Mouse (Mus musculus) CD4-positive, CD25-positive, alpha-beta regulatory T cell, adult 4 months (primary cell): ENCODE measurements around the gene Iqcf6. TPM values are rescaled to one million over a fixed set of nuclear protein-coding genes. Genes with fewer than 3 reads are reported as not detected.
A peak's percentile ranks its signal among the peaks of the same experiment; 100 is the strongest.

Experiments used
- ATAC-seq: one replicate; pipeline ENCODE4 v1.8.0; 2017
- polyA plus RNA-seq, 2 experiments: library from polyadenylated mRNA; unstranded; fragments of 100-300 nt; shearing (Covaris generic); gene quantifications; one replicate each; pipeline ENCODE4 v1.2.1; 2017

Iqcf6 gene
- polyA plus RNA-seq, 2 experiments from 2014 or later = not detected

DNA sequence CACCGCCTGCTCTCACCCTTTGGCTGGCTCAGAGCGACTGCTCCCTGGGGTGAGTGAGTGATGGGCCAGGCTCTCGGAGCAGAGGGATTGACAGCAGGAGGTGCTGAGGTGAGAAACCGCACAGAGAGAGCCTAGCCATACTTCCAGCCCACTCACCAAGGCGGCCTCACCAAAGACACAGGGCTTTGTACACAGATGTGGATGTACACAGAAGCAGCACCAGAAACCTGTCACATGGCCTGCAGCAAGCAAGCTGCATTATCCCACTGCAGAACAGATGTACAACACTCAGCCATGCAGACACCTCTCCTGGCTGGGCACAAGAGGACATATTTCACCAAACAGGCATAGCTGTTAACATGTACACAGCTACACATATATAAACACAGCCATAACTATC is 31.2 kb downstream of the Iqcf6 start:
- ATAC-seq = no peak

DNA sequence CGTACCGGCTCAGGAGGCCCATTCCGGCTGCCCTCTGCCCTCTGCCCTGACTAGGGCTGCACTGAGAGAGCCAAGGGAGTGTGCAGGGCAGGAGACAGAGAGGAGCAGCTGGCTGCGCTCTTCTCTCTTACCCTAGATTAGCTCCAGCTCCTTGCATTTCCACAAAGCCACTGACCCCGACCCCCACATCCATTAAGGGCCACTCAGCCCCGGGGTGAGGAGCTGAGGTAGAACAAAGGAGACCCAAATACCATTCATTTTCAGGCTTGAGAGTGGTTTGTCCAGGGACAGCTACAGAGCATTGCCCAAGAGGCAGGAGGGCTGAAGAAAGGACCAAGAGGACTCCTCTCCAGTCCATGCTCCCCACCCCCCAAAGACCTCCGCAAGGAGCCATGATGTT is 33.1 kb downstream of the Iqcf6 start:
- ATAC-seq = no peak

DNA sequence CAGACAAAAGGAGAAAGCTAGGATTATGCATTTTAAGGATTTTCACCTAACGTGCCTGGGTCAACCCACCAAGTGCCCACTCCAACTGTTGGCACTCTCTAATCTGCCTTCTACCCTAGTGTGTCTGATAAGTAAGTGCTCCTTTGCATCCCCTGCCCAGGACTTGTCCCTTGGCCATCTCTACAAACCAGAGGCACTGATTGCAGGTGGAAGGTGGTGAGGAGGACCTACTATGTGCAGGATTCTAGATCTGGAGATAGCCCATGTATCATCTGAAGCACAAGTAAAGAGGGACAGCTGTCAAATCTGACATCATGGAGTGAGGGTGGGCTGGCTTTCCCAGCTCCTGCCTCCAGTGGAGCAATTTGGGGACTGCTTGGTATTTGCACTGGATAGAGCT is 33.6 kb downstream of the Iqcf6 start:
- no peak for ATAC-seq

DNA sequence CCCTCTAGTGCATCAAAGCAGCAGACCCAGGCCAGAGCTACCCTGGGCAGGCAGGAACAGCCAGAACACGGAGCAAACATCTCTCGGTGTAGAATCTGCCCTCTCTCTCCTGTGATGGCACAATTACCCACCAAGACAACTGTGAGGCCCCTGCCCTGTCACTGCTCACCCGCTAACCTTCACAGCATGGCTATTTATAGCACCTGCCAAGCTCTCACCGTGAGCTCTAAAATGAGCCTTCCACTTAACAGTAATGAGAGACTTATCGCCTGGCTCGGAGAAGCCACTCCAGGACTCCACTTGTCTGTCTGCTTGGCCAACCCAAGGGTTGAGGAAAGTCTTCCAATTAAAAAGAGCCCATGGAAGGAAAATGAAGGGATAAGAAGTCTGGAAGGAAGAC is 36.8 kb downstream of the Iqcf6 start:
- ATAC-seq = no peak

DNA sequence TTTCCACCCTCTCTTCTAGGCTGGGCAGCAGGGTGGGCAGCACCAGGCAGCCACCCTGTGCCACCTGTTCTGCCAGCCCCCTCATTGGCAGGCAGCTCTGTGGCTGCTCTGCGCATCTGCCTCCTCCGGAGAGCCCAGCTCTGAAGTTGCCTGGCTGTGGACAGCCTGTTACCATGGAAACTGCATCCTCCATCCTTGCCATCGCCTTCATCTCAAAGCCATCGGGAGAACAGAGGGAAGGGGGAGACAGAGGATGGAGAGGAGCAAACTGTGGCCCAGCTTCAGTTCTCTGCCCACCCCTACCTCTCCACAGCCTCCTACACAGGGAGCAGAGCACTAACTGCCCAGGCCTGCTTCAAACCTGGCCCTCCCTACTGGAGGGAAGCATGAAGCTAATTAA is 38.1 kb downstream of the Iqcf6 start:
- ATAC-seq = no peak

DNA sequence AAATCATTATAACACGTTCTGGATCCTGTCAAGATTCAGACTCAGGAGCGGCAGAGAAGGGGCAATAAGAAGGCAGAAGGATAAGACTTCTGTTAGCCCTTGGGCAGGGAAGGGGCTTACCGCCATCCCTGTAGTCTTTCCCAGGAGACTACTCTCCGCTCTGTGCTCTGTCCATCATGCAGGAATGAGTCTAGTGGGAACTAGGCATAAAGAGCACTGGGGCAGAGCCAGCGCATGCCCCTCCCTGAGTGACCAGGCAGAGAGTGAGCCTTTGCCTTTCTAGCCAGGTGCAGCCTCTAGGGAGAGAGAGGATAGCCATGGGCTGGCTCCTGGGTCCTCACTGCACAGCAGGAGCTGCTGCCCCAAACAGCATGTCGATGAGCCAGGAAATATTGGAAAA is 38.5 kb downstream of the Iqcf6 start:
- ATAC-seq = no peak

DNA sequence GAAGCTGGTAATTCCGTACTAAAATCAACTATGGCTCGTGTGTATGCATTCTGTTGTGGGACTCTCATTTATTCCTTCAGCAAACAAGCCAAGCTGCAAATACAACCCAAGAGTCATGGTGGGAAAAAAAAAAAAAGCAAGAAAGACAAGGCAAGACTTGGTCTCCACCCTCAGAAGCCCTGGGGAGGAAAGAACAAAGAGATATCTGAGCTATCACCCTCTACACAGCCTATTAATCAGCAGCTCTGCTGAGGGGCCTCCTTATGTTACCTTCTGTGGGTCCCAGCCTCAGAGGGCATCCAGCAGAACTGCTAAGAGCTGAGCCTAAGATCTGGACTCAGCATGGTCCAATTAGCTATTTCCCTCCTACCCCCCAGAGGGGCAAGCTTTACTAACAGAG is 47.5 kb downstream of the Iqcf6 start:
- ATAC-seq = no peak

DNA sequence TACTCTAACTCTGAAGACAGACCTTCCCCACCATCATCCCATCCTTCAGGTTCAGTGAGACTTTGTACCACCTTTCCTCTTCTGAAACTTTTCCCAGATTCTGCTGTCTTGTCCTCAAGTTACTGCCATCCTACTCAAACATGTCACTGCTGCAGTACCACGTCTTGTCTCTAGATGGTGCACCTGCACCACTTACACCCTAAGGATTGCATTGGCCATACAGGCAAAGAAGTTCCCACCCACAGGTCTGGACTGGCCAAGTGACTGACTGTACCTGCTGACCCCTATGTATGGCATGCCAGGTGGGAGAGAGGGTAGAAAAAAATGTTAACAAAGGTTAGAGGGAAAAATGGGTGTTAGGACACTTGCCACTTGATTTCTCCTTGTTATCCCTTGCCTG is 49.1 kb downstream of the Iqcf6 start:
- ATAC-seq = peak; percentile 66

DNA sequence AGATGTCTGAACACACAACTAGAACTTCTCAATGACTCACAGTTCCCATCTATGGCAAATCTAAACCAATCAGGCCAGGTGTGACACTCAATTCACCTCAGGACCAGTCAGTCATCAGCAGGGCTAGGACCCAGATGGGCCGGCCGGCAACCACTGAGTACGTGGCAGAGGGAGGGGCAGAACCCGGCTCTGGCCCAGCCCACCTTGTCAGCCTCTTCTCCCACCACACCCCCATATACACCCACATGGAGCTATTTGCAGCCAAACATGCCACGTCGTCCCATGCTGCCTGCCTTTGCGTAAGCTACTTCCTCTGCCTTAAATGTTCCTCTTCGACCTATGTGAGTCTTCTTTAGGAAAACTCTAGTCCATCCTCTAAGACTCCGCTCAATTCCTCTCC is 49.6 kb downstream of the Iqcf6 start:
- no peak for ATAC-seq

DNA sequence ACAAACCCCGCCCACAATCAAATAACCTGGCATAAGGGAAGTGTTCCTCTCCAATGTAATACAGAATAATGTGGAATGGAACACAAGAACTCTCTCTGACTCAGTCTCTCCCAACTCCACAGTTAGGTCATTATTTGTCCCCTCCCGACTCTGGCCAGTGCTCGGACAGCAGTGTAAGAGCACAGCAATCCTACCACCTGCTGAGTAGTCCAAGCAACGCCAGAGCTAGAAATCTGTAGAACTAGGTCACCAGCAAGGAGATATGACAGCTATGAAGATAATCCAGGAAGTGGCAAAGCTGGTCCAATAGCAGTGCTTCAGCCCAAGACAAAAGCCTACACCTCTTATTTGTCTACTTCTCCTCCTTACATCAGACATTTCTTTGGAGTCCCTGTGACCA is 50.2 kb downstream of the Iqcf6 start:
- ATAC-seq = no peak

Other genes starting within 250 kb of the Iqcf6 start
- gene Rpl29, start 197.1 kb upstream of the Iqcf6 start, polyA plus RNA-seq = 1,000 to 10,000 TPM; 1,164 to 1,338 TPM
- 10 to 100 TPM; 11.6 to 12.2 TPM for gene Acy1, start 188.3 kb upstream of the Iqcf6 start, polyA plus RNA-seq
- gene Abhd14b, start 179.1 kb upstream of the Iqcf6 start, polyA plus RNA-seq = 10 to 100 TPM; 19.4 to 21.2 TPM
- gene Abhd14a, start 178.9 kb upstream of the Iqcf6 start, polyA plus RNA-seq = 10 to 100 TPM; 10.5 to 24.2 TPM
- 1 to 10 TPM; 2.9 to 3.1 TPM for gene Pcbp4, start 173.3 kb upstream of the Iqcf6 start, polyA plus RNA-seq
- not detected for gene Gpr62, start 160.6 kb upstream of the Iqcf6 start, polyA plus RNA-seq
- gene Rrp9, start 150.6 kb upstream of the Iqcf6 start, polyA plus RNA-seq = 10 to 100 TPM; 35.4 to 37.4 TPM
- gene Parp3, start 149.6 kb upstream of the Iqcf6 start, polyA plus RNA-seq = 10 to 100 TPM; 52.6 to 68.5 TPM
- gene Iqcf1, start 126.6 kb upstream of the Iqcf6 start, polyA plus RNA-seq = not detected
- not detected for gene Iqcf5, start 112.0 kb upstream of the Iqcf6 start, polyA plus RNA-seq
- gene Iqcf3, start 65.0 kb upstream of the Iqcf6 start, polyA plus RNA-seq = not detected
- gene Iqcf4, start 55.6 kb upstream of the Iqcf6 start, polyA plus RNA-seq = not detected
- not detected for gene Grm2, start 29.5 kb downstream of the Iqcf6 start, polyA plus RNA-seq
- gene Tex264, start 59.3 kb downstream of the Iqcf6 start, polyA plus RNA-seq = 10 to 100 TPM; 40.7 to 62.0 TPM
- 1 to 10 TPM; 2.6 to 3.5 TPM for gene Rad54l2, start 162.6 kb downstream of the Iqcf6 start, polyA plus RNA-seq
- 10 to 100 TPM; 22.7 to 37.2 TPM for gene Dcaf1, start 195.3 kb downstream of the Iqcf6 start, polyA plus RNA-seq